Mouse (Mus musculus) embryonic facial prominence, embryonic 12.5 days (tissue): ENCODE results near the gene Ankrd9. TPM values are rescaled to one million over a fixed set of nuclear protein-coding genes. Genes with fewer than 3 reads are reported as not detected.
A peak's percentile ranks its signal among the peaks of the same experiment; 100 is the strongest.

ENCODE experiments used
- ATAC-seq: fragments of 200-750 bp; cut with Nextera tagmentation; 2 replicates; pipeline ENCODE4 v1.8.0; 2017; ENCODE audit not compliant: insufficient number of reproducible peaks, insufficient read depth, low FRiP score, low TSS enrichment
- H3K27ac ChIP-seq: fragments of 300-500 bp; sonication (generic); 2 replicates; pipeline ENCODE4 v1.5.1; 2016; ENCODE audit warnings: mild to moderate bottlenecking
- H3K27me3 ChIP-seq: fragments of 300-500 bp; sonication (generic); 2 replicates; pipeline ENCODE4 v1.6.1; 2016; ENCODE audit warnings: mild to moderate bottlenecking, moderate library complexity
- H3K36me3 ChIP-seq: fragments of 300-500 bp; sonication (generic); 2 replicates; pipeline ENCODE4 v1.6.1; 2016; ENCODE audit warnings: mild to moderate bottlenecking
- H3K4me1 ChIP-seq: fragments of 300-500 bp; sonication (generic); 2 replicates; pipeline ENCODE4 v1.6.1; 2016
- H3K4me2 ChIP-seq: fragments of 300-500 bp; sonication (generic); replicated peaks from 2 replicates; pipeline ENCODE4 v1.6.1; 2016; ENCODE audit warnings: mild to moderate bottlenecking, moderate library complexity
- H3K4me3 ChIP-seq: fragments of 300-500 bp; sonication (generic); 2 replicates; pipeline ENCODE4 v1.5.1; 2016; ENCODE audit warnings: mild to moderate bottlenecking
- H3K9ac ChIP-seq: fragments of 300-500 bp; sonication (generic); 2 replicates; pipeline ENCODE4 v1.6.1; 2016; ENCODE audit warnings: mild to moderate bottlenecking, moderate library complexity
- H3K9me3 ChIP-seq: fragments of 300-500 bp; sonication (generic); 2 replicates; pipeline ENCODE4 v1.6.1; 2016; ENCODE audit warnings: mild to moderate bottlenecking, moderate library complexity
- whole genome bisulfite sequencing: fragments of 180-500 bp; shearing (Covaris S2); methylation state at CpG from one replicate; pipeline ENCODE4 v1.1.7; 2016; 5-methylcytosine and 5-hydroxymethylcytosine counted together
- polyA plus RNA-seq: library from polyadenylated mRNA; unstranded; fragments of >200 nt; fragmentation: Nextera tagmentation; extraction: Ambion mirVana; gene quantifications from 2 replicates; pipeline ENCODE4 v1.2.1, GENCODE M21; 2016

Ankrd9 gene
- polyA plus RNA-seq, 1 experiment from 2014 or later = 17.5 TPM

DNA sequence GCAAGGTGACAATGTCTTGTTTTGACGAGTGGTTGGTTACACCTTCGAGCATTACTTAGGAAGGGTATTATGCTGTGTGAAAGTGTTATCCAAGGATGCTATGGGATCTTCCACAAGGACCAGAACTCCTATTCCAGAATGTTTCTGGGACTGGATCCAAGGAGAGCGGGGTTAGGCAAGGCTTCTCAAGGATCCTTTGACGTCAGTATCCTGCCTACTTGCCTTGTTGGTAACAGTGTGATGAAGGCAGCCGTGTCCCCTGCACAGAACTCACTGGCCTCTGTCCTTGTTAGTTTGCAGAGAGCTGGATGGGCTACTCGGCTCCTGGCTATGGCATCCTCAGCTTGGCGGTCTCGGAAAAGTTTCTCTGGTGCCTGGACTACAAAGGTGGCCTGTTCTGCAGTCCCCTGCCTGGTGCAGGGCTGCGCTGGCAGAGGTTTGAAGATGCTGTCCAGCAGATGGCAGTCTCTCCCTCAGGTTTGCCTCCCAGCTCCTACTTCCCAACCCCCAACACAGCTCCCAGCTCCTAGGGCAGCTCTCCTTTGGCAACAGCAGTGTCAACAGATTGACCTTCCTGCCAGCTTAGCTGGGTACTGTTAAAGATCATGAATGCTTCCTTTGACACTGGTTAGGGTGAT lies 42.7 kb downstream of the Ankrd9 start:
- H3K36me3 ChIP-seq = peaks cover 27% of the 10 kb centered on the region
- H3K4me2 ChIP-seq = no peak overlapping the region
- 61% methylated on average over 9 of the region's 9 CpGs for WGBS
- H3K9ac ChIP-seq = no peak overlapping the region
- H3K27ac ChIP-seq = no peak overlapping the region
- H3K4me3 ChIP-seq = no peak overlapping the region
- H3K27me3 ChIP-seq = no peaks in the 10 kb centered on the region
- peak; percentile 47; the same call in 1 of the 2 replicates for ATAC-seq
- no peaks in the 10 kb centered on the region for H3K9me3 ChIP-seq
- H3K4me1 ChIP-seq = no peaks in the 10 kb centered on the region; the same call in 1 of the 2 replicates

DNA sequence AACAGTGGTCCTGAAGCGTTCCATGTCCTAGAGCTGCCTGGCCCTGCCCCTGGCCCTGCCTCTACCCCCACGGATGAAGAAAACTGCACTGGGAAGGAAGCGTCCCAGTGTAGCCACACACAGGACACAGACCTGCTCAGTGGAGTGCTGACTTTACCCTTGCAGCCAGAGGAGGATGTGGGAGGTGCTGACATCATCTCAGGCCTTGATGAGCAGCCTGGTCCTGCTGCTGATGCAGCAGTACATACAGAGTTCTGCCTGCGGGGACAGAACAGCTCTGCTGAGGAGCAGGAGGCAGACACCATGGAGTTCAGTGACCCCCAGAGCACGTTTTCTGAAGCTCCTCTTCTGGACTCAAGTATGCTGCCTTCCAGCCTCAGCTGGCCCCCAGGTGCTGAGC lies 46.0 kb downstream of the Ankrd9 start:
- H3K27ac ChIP-seq = no peak overlapping the region
- H3K4me3 ChIP-seq = no peak overlapping the region
- H3K27me3 ChIP-seq = no peaks in the 10 kb centered on the region
- H3K4me2 ChIP-seq = no peak overlapping the region
- H3K36me3 ChIP-seq = peaks cover 24% of the 10 kb centered on the region
- H3K9ac ChIP-seq = no peak overlapping the region
- no peak for ATAC-seq
- no peaks in the 10 kb centered on the region; the same call in 1 of the 2 replicates for H3K4me1 ChIP-seq
- H3K9me3 ChIP-seq = no peaks in the 10 kb centered on the region
- 66% methylated on average over 5 of the region's 5 CpGs for WGBS

Other genes with a start within 250 kb of the Ankrd9 start
- gene Wdr20, start 241.1 kb downstream of the Ankrd9 start, polyA plus RNA-seq = 30.1 and 31.7 TPM in 2 replicates
- gene Mok, start 138.1 kb downstream of the Ankrd9 start, polyA plus RNA-seq = 6.2 and 7.2 TPM in 2 replicates
- gene Zfp839, start 128.8 kb downstream of the Ankrd9 start, polyA plus RNA-seq = 8.9 and 9.0 TPM in 2 replicates
- gene Cinp, start 89.9 kb downstream of the Ankrd9 start, polyA plus RNA-seq = 70.0 and 75.6 TPM in 2 replicates
- 5.7 and 6.2 TPM in 2 replicates for gene Tecpr2, start 89.8 kb downstream of the Ankrd9 start, polyA plus RNA-seq
- 13.0 TPM in 2 replicates for gene Rcor1, start 60.3 kb upstream of the Ankrd9 start, polyA plus RNA-seq
- 15.8 TPM in 2 replicates for gene Traf3, start 187.3 kb upstream of the Ankrd9 start, polyA plus RNA-seq
- not detected in 2 replicates for gene 4930595D18Rik, start 205.5 kb upstream of the Ankrd9 start, polyA plus RNA-seq